Mouse (Mus musculus): ENCODE results near the gene Pdlim5. TPM values are rescaled to one million over a fixed set of nuclear protein-coding genes. Genes with fewer than 3 reads are reported as not detected.
"Not testable (repeated sequence)": the region's sequence is repeated elsewhere in the genome, so short reads cannot be mapped to it uniquely, and the experiment has no call there.

Pdlim5 gene
- total RNA-seq, 2 experiments from 2014 or later = 16.7 to 21.0 TPM

GRCm38 (mm10) chr3:142212821-142213220 is 182.7 kb downstream of the Pdlim5 start:
- intact Hi-C loops (cut with DNase I) = no loop called here
- no peak for DNase-seq (ENCODE audit: low spot score in 2 of 2)

GRCm38 (mm10) chr3:142212186-142212585 is 183.3 kb downstream of the Pdlim5 start:
- no peak for DNase-seq (ENCODE audit: low spot score in 2 of 2)
- intact Hi-C loops (cut with DNase I) = no loop called here

GRCm38 (mm10) chr3:142209981-142210380 is 185.5 kb downstream of the Pdlim5 start:
- intact Hi-C loops (cut with DNase I) = no loop called here
- DNase-seq (ENCODE audit: low spot score in 2 of 2) = no peak

- no peak for DNase-seq (ENCODE audit: low spot score in 2 of 2)
- intact Hi-C loops (cut with DNase I) = no loop called here
These were observed 186.4 kb downstream of the Pdlim5 start for GRCm38 (mm10) chr3:142209057-142209456.

- DNase-seq (ENCODE audit: low spot score in 2 of 2) = no peak
- intact Hi-C loops (cut with DNase I) = no loop called here
These were observed 188.0 kb downstream of the Pdlim5 start for GRCm38 (mm10) chr3:142207488-142207887.

- DNase-seq (ENCODE audit: low spot score in 2 of 2) = no peak
- intact Hi-C loops (cut with DNase I) = no loop called here
These were observed 189.2 kb downstream of the Pdlim5 start for GRCm38 (mm10) chr3:142206316-142206715.

- intact Hi-C loops (cut with DNase I) = no loop called here
- no peak for DNase-seq (ENCODE audit: low spot score in 2 of 2)
These were observed 199.4 kb downstream of the Pdlim5 start for GRCm38 (mm10) chr3:142196142-142196541.

GRCm38 (mm10) chr3:142191627-142192026 is 203.9 kb downstream of the Pdlim5 start:
- intact Hi-C loops (cut with DNase I); DNase-seq (ENCODE audit: low spot score in 2 of 2): not testable (repeated sequence)

Other genes with a start within 250 kb of the Pdlim5 start
- 10 to 100 TPM; 15.4 to 17.4 TPM for gene Bmpr1b, start 226.3 kb downstream of the Pdlim5 start, total RNA-seq (2021)
- gene Gbp5, start 98.3 kb upstream of the Pdlim5 start, total RNA-seq (2021) = 1 to 10 TPM; 1.8 to 2.3 TPM
- 1 to 10 TPM; 2.5 to 2.7 TPM for gene Gbp7, start 134.6 kb upstream of the Pdlim5 start, total RNA-seq (2021)
- gene Gbp3, start 164.3 kb upstream of the Pdlim5 start, total RNA-seq (2021) = 1 to 10 TPM; 3.5 to 4.1 TPM
- not detected for gene Gbp2b, start 199.2 kb upstream of the Pdlim5 start, total RNA-seq (2021)
- gene Gbp2, start 224.9 kb upstream of the Pdlim5 start, total RNA-seq (2021) = 1 to 10 TPM; 1.3 to 2.0 TPM